Comparison of ENCODE assay signal across 8 mouse cellular contexts in the genomic region with DNA sequence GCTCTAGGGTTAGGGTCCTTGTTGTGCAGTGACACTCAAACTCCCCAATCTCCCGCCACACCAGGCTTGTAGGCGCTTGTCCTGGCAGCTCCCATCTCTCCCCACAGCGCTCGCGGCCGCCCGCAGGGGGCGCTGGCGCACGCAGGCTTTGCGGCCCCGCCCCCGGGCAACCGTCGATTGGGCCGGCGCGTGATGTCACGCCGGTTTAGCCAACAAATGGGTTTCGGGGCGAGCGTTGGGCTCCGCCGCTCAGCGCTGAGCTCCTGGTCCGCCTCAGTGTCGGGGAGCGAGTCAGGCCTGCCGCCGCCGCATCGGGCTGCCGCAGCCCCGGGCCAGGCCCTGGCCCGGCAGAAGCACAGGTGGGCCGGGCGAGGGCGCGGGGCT. TPM values are rescaled to one million over a fixed set of nuclear protein-coding genes. Genes with fewer than 3 reads are reported as not detected.
DNase-seq lines count a peak whose midpoint lies in the region; ATAC-seq and TF ChIP-seq lines count a peak whose summit lies in the region.

No protein-coding gene starts in this region.

- no peaks in the 10 kb centered on the region for H3K27me3 ChIP-seq in embryonic facial prominence, embryonic 10.5 days (replicated peaks; ENCODE audit: low read depth, poor library complexity, severe bottlenecking)
- no peaks in the 10 kb centered on the region for H3K27me3 ChIP-seq in intestine, postnatal 0 days (replicated peaks; ENCODE audit: control insufficient read depth, insufficient read depth, low read length)
- no peaks in the 10 kb centered on the region for H3K27me3 ChIP-seq in midbrain, embryonic 11.5 days (ENCODE audit: control insufficient read depth, insufficient read depth, low read length)

- peak overlapping the region; percentile 82 for H3K4me2 ChIP-seq in intestine, postnatal 0 days (replicated peaks; ENCODE audit: low read depth)
- peak overlapping the region; percentile 60 for H3K4me2 ChIP-seq in midbrain, embryonic 11.5 days

- H3K9me3 ChIP-seq in embryonic facial prominence, embryonic 10.5 days, result no peaks in the 10 kb centered on the region
- no peaks in the 10 kb centered on the region for H3K9me3 ChIP-seq in intestine, postnatal 0 days (ENCODE audit: control insufficient read depth)
- no peaks in the 10 kb centered on the region for H3K9me3 ChIP-seq in midbrain, embryonic 11.5 days (ENCODE audit: control insufficient read depth, low read length)

- DNase-seq in adrenal gland, postnatal 14 days, result peak; percentile 97
- peak; percentile 98 for DNase-seq in embryonic facial prominence, embryonic 10.5 days (ENCODE audit: low spot score)
- peak; percentile 97 to 98 for DNase-seq in left cerebral cortex, postnatal 36 days (ENCODE audit: low spot score in 2 of 2)
- peak; percentile 100 for DNase-seq in midbrain, embryonic 11.5 days (ENCODE audit: low spot score, missing footprints)
- DNase-seq in right cerebral cortex, postnatal 4 days, result peak; percentile 98
- DNase-seq in yolk sac, embryonic 10.5 days (ENCODE audit: low spot score), result peak; percentile 92

- intact Hi-C loops in left cerebral cortex, postnatal 36 days (cut with DNase I), result loop anchor here (1.0 kb wide), 1 partner anchor 62 kb away; no protein-coding TSS in a partner anchor

- under 1% methylated on average over 40 of the region's 40 CpGs for WGBS in embryonic facial prominence, embryonic 10.5 days
- WGBS in intestine, postnatal 0 days, result under 1% methylated on average over 38 of the region's 40 CpGs
- WGBS in midbrain, embryonic 11.5 days, result 0% methylated on average over 37 of the region's 40 CpGs

- H3K36me3 ChIP-seq in embryonic facial prominence, embryonic 10.5 days (replicated peaks), result peaks cover 6% of the 10 kb centered on the region; the same call in 1 of the 2 replicates
- no peaks in the 10 kb centered on the region for H3K36me3 ChIP-seq in intestine, postnatal 0 days (ENCODE audit: control insufficient read depth, insufficient read depth)
- H3K36me3 ChIP-seq in midbrain, embryonic 11.5 days (ENCODE audit: control insufficient read depth, insufficient read depth, low read length), result no peaks in the 10 kb centered on the region

- H3K4me3 ChIP-seq in embryonic facial prominence, embryonic 10.5 days, result peak overlapping the region; percentile 83
- peak overlapping the region; percentile 87 for H3K4me3 ChIP-seq in intestine, postnatal 0 days (ENCODE audit: low read depth, low read length)
- H3K4me3 ChIP-seq in midbrain, embryonic 11.5 days (ENCODE audit: low read depth, low read length), result peak overlapping the region; percentile 92

- peak; percentile 87 for ATAC-seq in granulocyte monocyte progenitor cell, adult 5-6 weeks (replicated peaks; ENCODE audit: poor library complexity, severe bottlenecking)
- peak; percentile 89 for ATAC-seq in intestine, postnatal 0 days
- ATAC-seq in midbrain, embryonic 11.5 days (ENCODE audit: low FRiP score), result peak; percentile 96

- peak overlapping the region; percentile 98 for H3K9ac ChIP-seq in intestine, postnatal 0 days (ENCODE audit: low read depth, low read length)
- peak overlapping the region; percentile 92 for H3K9ac ChIP-seq in midbrain, embryonic 11.5 days (ENCODE audit: low read length)

- peak; percentile 99 for TF ChIP-seq CTCF in intestine, postnatal 0 days (IDR thresholded peaks at IDR 0.05; ENCODE audit: low read depth)

- peaks cover 23% of the 10 kb centered on the region for H3K4me1 ChIP-seq in embryonic facial prominence, embryonic 10.5 days
- 0 out of 2 replicates have a peak, but pooled peaks cover 3% of the 10 kb centered on the region for H3K4me1 ChIP-seq in intestine, postnatal 0 days (replicated peaks; ENCODE audit: control insufficient read depth, insufficient read depth, low read length)
- peaks cover 8% of the 10 kb centered on the region for H3K4me1 ChIP-seq in midbrain, embryonic 11.5 days (ENCODE audit: control insufficient read depth, insufficient read depth, low read length)

- H3K27ac ChIP-seq in embryonic facial prominence, embryonic 10.5 days (replicated peaks), result peak overlapping the region; percentile 93
- H3K27ac ChIP-seq in intestine, postnatal 0 days (ENCODE audit: low read depth, low read length), result peak overlapping the region; percentile 98
- peak overlapping the region; percentile 78 for H3K27ac ChIP-seq in midbrain, embryonic 11.5 days (ENCODE audit: low read depth, low read length)

RNA-seq across cellular contexts. Expression of gene Fbxo34, which starts 22.1 kb away (rescaled TPM):
- 21.3 and 27.8 TPM in 2 replicates for total RNA-seq in adrenal gland, postnatal 14 days (2021)
- polyA plus RNA-seq in embryonic facial prominence, embryonic 10.5 days (2016; fragmentation: Nextera tagmentation; extraction: Ambion mirVana), result 23.4 and 23.7 TPM in 2 replicates
- 10.7 and 13.2 TPM in 2 replicates for total RNA-seq in granulocyte monocyte progenitor cell, adult 5-6 weeks (2014; fragmentation: Nextera tagmentation)
- total RNA-seq in granulocyte monocyte progenitor cell, adult 5-6 weeks (2017), result 27.4 and 32.9 TPM in 2 replicates
- 19.7 and 22.0 TPM in 2 replicates for polyA plus RNA-seq in intestine, postnatal 0 days (2015; fragmentation: Nextera tagmentation; extraction: Ambion mirVana)
- total RNA-seq in left cerebral cortex, postnatal 36 days (2021), result 100 to 1,000 TPM in 1 of 2 experiments, 10 to 100 TPM in 1; 98.4 to 118 TPM
- polyA plus RNA-seq in midbrain, embryonic 11.5 days (2014; fragmentation: Nextera tagmentation; extraction: Ambion mirVana), result 20.2 and 24.0 TPM in 2 replicates

RNA-seq across cellular contexts. Expression of gene Dlgap5, which starts 54.1 kb away (rescaled TPM):
- total RNA-seq in adrenal gland, postnatal 14 days (2021), result 8.3 and 11.4 TPM in 2 replicates
- polyA plus RNA-seq in embryonic facial prominence, embryonic 10.5 days (2016; fragmentation: Nextera tagmentation; extraction: Ambion mirVana), result 72.4 and 79.4 TPM in 2 replicates
- total RNA-seq in granulocyte monocyte progenitor cell, adult 5-6 weeks (2014; fragmentation: Nextera tagmentation), result 22.0 and 42.3 TPM in 2 replicates
- total RNA-seq in granulocyte monocyte progenitor cell, adult 5-6 weeks (2017), result 71.8 and 72.0 TPM in 2 replicates
- polyA plus RNA-seq in intestine, postnatal 0 days (2015; fragmentation: Nextera tagmentation; extraction: Ambion mirVana), result 5.1 and 6.3 TPM in 2 replicates
- 1 to 10 TPM in 1 of 2 experiments, not detected in 1; 1.1 TPM for total RNA-seq in left cerebral cortex, postnatal 36 days (2021)
- polyA plus RNA-seq in midbrain, embryonic 11.5 days (2014; fragmentation: Nextera tagmentation; extraction: Ambion mirVana), result 61.2 and 69.4 TPM in 2 replicates

Comparison
In these comparisons a context has a peak if more than half of its experiments do, and no peak if none do; other contexts are left out.
1. Peak in every context shown above with its lines: DNase-seq, ATAC-seq, H3K4me3 ChIP-seq and H3K27ac ChIP-seq.